Mouse (Mus musculus) limb, embryonic 13.5 days (tissue): ENCODE data around the gene Pabpn1l. TPM values are rescaled to one million over a fixed set of nuclear protein-coding genes. Genes with fewer than 3 reads are reported as not detected.

Experiments
- ATAC-seq: fragments of 200-750 bp; cut with Nextera tagmentation; 2 replicates; pipeline ENCODE4 v1.8.0; 2017; ENCODE audit warnings: low read depth, moderate number of reproducible peaks, moderate TSS enrichment; ENCODE audit not compliant: low FRiP score
- H3K27ac ChIP-seq: fragments of 300-500 bp; sonication (generic); 2 replicates; pipeline ENCODE4 v1.5.1; 2015; ENCODE audit warnings: inconsistent platforms, mild to moderate bottlenecking, moderate library complexity
- H3K27me3 ChIP-seq: fragments of 300-500 bp; sonication (generic); 2 replicates; pipeline ENCODE4 v1.6.1; 2015; ENCODE audit warnings: mild to moderate bottlenecking, inconsistent platforms
- H3K36me3 ChIP-seq: fragments of 300-500 bp; sonication (generic); 2 replicates; pipeline ENCODE4 v1.6.1; 2015; ENCODE audit warnings: inconsistent platforms, mild to moderate bottlenecking, moderate library complexity
- H3K4me1 ChIP-seq: fragments of 300-500 bp; sonication (generic); 2 replicates; pipeline ENCODE4 v1.6.1; 2015; ENCODE audit warnings: inconsistent platforms
- H3K4me2 ChIP-seq: fragments of 300-500 bp; sonication (generic); replicated peaks from 2 replicates; pipeline ENCODE4 v1.6.1; 2015; ENCODE audit warnings: inconsistent platforms, mild to moderate bottlenecking, moderate library complexity
- H3K4me3 ChIP-seq: fragments of 300-500 bp; sonication (generic); 2 replicates; pipeline ENCODE4 v1.5.1; 2015; ENCODE audit warnings: moderate library complexity, mild to moderate bottlenecking, inconsistent platforms
- H3K9ac ChIP-seq: fragments of 300-500 bp; sonication (generic); 2 replicates; pipeline ENCODE4 v1.6.1; 2015; ENCODE audit warnings: mild to moderate bottlenecking, inconsistent platforms
- H3K9me3 ChIP-seq: fragments of 300-500 bp; sonication (generic); 2 replicates; pipeline ENCODE4 v1.6.1; 2016; ENCODE audit warnings: inconsistent platforms
- WGBS: fragments of 180-500 bp; shearing (Covaris S2); methylation state at CpG from one replicate; pipeline ENCODE4 v1.1.7; 2015; 5-methylcytosine and 5-hydroxymethylcytosine counted together
- polyA plus RNA-seq: library from polyadenylated mRNA; unstranded; fragments of >200 nt; fragmentation: Nextera tagmentation; extraction: Ambion mirVana; gene quantifications from 2 replicates; pipeline ENCODE4 v1.2.1, GENCODE M21; 2015

Gene Pabpn1l
- polyA plus RNA-seq, 1 experiment from 2014 or later: not detected

GRCm38 (mm10) chr8:122610612-122611277 is 11.8 kb downstream of the Pabpn1l start:
- no peak overlapping the region; the same call in 1 of the 2 replicates for H3K27ac ChIP-seq
- peaks cover 17% of the 10 kb centered on the region for H3K36me3 ChIP-seq
- peak overlapping the region; percentile 92 for H3K4me2 ChIP-seq
- peaks cover 25% of the 10 kb centered on the region for H3K4me1 ChIP-seq
- ATAC-seq: no peak; the same call in 1 of the 2 replicates
- peak overlapping the region; percentile 76 for H3K4me3 ChIP-seq
- H3K27me3 ChIP-seq: no peaks in the 10 kb centered on the region
- 2% methylated on average over 20 of the region's 20 CpGs for WGBS
- H3K9me3 ChIP-seq: no peaks in the 10 kb centered on the region
- peak overlapping the region; percentile 77 for H3K9ac ChIP-seq

GRCm38 (mm10) chr8:122610209-122610608 is 12.3 kb downstream of the Pabpn1l start:
- 68% methylated on average over 4 of the region's 4 CpGs for WGBS
- peaks cover 21% of the 10 kb centered on the region for H3K4me1 ChIP-seq
- H3K27me3 ChIP-seq: no peaks in the 10 kb centered on the region
- H3K4me2 ChIP-seq: peak overlapping the region; percentile 92
- no peaks in the 10 kb centered on the region for H3K9me3 ChIP-seq
- H3K27ac ChIP-seq: no peak overlapping the region
- ATAC-seq: no peak
- peak overlapping the region; percentile 76; the same call in 1 of the 2 replicates for H3K4me3 ChIP-seq
- H3K36me3 ChIP-seq: peaks cover 14% of the 10 kb centered on the region
- H3K9ac ChIP-seq: no peak overlapping the region

- H3K27ac ChIP-seq: no peak overlapping the region
- H3K9me3 ChIP-seq: no peaks in the 10 kb centered on the region
- H3K9ac ChIP-seq: no peak overlapping the region
- no peaks in the 10 kb centered on the region for H3K36me3 ChIP-seq
- ATAC-seq: no peak
- no peak overlapping the region for H3K4me2 ChIP-seq
- WGBS: 81% methylated on average over 11 of the region's 12 CpGs
- H3K4me3 ChIP-seq: no peak overlapping the region
- no peaks in the 10 kb centered on the region for H3K27me3 ChIP-seq
- H3K4me1 ChIP-seq: peaks cover 10% of the 10 kb centered on the region
Measured at GRCm38 (mm10) chr8:122606810-122607209, 15.7 kb downstream of the Pabpn1l start.

- Histone ChIP-seq H3K27me3 (no peaks in the 10 kb centered on the region), H3K9ac (no peak overlapping the region), H3K27ac (no peak overlapping the region), H3K4me2 (no peak overlapping the region), H3K36me3 (no peaks in the 10 kb centered on the region), H3K4me1 (peaks cover 3% of the 10 kb centered on the region), H3K4me3 (no peak overlapping the region), H3K9me3 (no peaks in the 10 kb centered on the region)
- 73% methylated on average over 4 of the region's 4 CpGs for WGBS
- ATAC-seq: no peak
Measured at GRCm38 (mm10) chr8:122605367-122605766, 17.2 kb downstream of the Pabpn1l start.

DNA sequence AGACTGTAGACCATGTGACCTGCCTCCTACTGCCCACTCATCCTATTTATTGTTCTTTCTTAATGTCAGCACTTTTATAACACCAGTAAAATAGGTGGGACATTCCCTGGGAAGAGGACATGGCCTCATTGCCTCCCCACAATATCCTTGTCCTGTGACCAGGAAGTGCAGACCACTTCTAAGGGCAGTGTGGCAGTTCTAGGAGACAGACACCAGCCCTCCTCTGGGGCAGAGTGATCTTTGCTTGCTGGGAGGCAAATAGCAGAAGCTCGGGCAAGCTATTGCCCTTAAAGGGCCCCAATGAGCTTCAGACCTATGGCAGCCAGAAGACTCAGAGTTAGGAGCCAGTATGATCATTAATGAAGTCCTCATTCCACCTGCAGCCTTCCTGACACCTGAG is 17.9 kb downstream of the Pabpn1l start:
- Histone ChIP-seq H3K9ac (no peak overlapping the region), H3K9me3 (no peaks in the 10 kb centered on the region), H3K4me2 (no peak overlapping the region), H3K4me3 (no peak overlapping the region), H3K27me3 (no peaks in the 10 kb centered on the region), H3K4me1 (no peaks in the 10 kb centered on the region), H3K27ac (no peak overlapping the region), H3K36me3 (no peaks in the 10 kb centered on the region)
- ATAC-seq: no peak
- 50% methylated on average over 1 of the region's 1 CpGs for WGBS

- peaks cover 5% of the 10 kb centered on the region for H3K36me3 ChIP-seq
- no peaks in the 10 kb centered on the region for H3K9me3 ChIP-seq
- WGBS: 88% methylated on average over 9 of the region's 9 CpGs
- H3K4me2 ChIP-seq: no peak overlapping the region
- no peaks in the 10 kb centered on the region for H3K27me3 ChIP-seq
- H3K4me1 ChIP-seq: no peaks in the 10 kb centered on the region
- no peak overlapping the region for H3K9ac ChIP-seq
- H3K4me3 ChIP-seq: no peak overlapping the region
- ATAC-seq: no peak
- no peak overlapping the region for H3K27ac ChIP-seq
Measured at GRCm38 (mm10) chr8:122600666-122601065, 21.9 kb downstream of the Pabpn1l start.

- 0 out of 2 replicates have a peak overlapping the region, but pooled peaks have one; percentile 25 for H3K9ac ChIP-seq
- H3K27me3 ChIP-seq: no peaks in the 10 kb centered on the region
- WGBS: 60% methylated on average over 4 of the region's 4 CpGs
- no peaks in the 10 kb centered on the region; the same call in 1 of the 2 replicates for H3K4me1 ChIP-seq
- no peak overlapping the region for H3K4me3 ChIP-seq
- H3K27ac ChIP-seq: no peak overlapping the region
- peaks cover 20% of the 10 kb centered on the region for H3K36me3 ChIP-seq
- no peak for ATAC-seq
- H3K4me2 ChIP-seq: no peak overlapping the region
- H3K9me3 ChIP-seq: no peaks in the 10 kb centered on the region
Measured at GRCm38 (mm10) chr8:122596031-122596430, 26.5 kb downstream of the Pabpn1l start.

- Histone ChIP-seq H3K36me3 (peaks cover 20% of the 10 kb centered on the region), H3K27ac (no peak overlapping the region), H3K4me3 (no peak overlapping the region), H3K4me1 (no peaks in the 10 kb centered on the region; the same call in 1 of the 2 replicates), H3K9me3 (no peaks in the 10 kb centered on the region), H3K9ac (peak overlapping the region; percentile 43), H3K4me2 (no peak overlapping the region), H3K27me3 (no peaks in the 10 kb centered on the region)
- WGBS: 74% methylated on average over 19 of the region's 19 CpGs
- ATAC-seq: no peak
Measured at GRCm38 (mm10) chr8:122593783-122594507, 28.6 kb downstream of the Pabpn1l start.

- Histone ChIP-seq H3K4me1 (no peaks in the 10 kb centered on the region; the same call in 1 of the 2 replicates), H3K4me2 (no peak overlapping the region), H3K9me3 (no peaks in the 10 kb centered on the region), H3K4me3 (no peak overlapping the region), H3K36me3 (peaks cover 18% of the 10 kb centered on the region), H3K27me3 (no peaks in the 10 kb centered on the region), H3K9ac (peak overlapping the region; percentile 43), H3K27ac (no peak overlapping the region)
- WGBS: 40% methylated on average over 12 of the region's 12 CpGs
- no peak for ATAC-seq
Measured at GRCm38 (mm10) chr8:122593240-122593639, 29.3 kb downstream of the Pabpn1l start.

DNA sequence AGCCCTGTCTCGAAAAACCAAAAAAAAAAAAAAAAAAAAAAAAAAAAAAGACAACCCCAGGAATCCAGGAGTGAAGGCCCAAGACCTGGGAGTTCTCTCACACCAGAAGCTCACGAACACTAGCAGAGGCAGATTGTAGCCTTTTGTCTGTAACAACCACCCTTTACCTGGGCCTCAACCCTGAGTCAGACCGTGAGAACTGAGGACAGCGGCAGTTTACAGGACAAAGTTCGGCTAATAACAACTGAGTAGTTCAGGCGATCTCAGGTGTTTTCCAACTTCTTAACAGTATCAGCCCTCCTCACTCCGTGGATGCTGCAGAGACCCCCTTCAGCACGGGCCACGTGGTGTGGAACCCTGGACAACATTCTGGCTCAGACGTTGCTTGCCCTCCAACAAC is 35.8 kb downstream of the Pabpn1l start:
- no peaks in the 10 kb centered on the region for H3K27me3 ChIP-seq
- H3K4me3 ChIP-seq: no peak overlapping the region
- H3K27ac ChIP-seq: no peak overlapping the region
- no peaks in the 10 kb centered on the region for H3K9me3 ChIP-seq
- 73% methylated on average over 10 of the region's 10 CpGs for WGBS
- no peak overlapping the region for H3K9ac ChIP-seq
- ATAC-seq: no peak
- H3K4me2 ChIP-seq: no peak overlapping the region
- H3K36me3 ChIP-seq: no peaks in the 10 kb centered on the region
- peaks cover 23% of the 10 kb centered on the region for H3K4me1 ChIP-seq

GRCm38 (mm10) chr8:122586171-122586570 is 36.4 kb downstream of the Pabpn1l start:
- H3K27me3 ChIP-seq: no peaks in the 10 kb centered on the region
- H3K4me1 ChIP-seq: peaks cover 25% of the 10 kb centered on the region
- 33% methylated on average over 7 of the region's 7 CpGs for WGBS
- no peak overlapping the region for H3K27ac ChIP-seq
- no peak overlapping the region for H3K4me3 ChIP-seq
- H3K4me2 ChIP-seq: no peak overlapping the region
- no peaks in the 10 kb centered on the region for H3K9me3 ChIP-seq
- ATAC-seq: no peak
- no peak overlapping the region for H3K9ac ChIP-seq
- no peaks in the 10 kb centered on the region for H3K36me3 ChIP-seq

DNA sequence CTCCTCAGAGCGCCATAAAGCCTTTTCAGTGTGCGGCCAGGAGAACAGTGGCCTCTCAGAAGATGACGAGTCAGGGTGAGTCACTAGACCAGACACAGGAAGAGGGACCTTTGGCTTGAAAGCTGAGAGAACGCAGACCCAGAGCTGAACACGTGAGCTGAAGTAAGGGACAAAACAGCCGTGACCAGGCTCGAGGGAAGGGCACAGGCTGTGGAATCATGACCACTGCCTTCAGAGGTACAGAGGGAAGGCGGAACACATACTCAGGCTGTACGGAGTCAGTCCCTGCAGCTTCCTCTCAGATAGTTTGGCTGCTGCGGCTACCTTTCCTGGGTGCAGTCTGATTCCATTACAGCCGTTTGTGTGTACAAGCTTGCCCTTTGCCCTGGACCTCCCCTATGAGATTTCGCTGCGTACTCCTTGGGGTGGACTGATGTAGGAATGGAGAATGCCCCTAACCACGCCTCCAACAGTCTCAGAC is 37.1 kb downstream of the Pabpn1l start:
- H3K4me2 ChIP-seq: no peak overlapping the region
- H3K4me3 ChIP-seq: no peak overlapping the region
- H3K27ac ChIP-seq: no peak overlapping the region; the same call in 1 of the 2 replicates
- peaks cover 33% of the 10 kb centered on the region for H3K4me1 ChIP-seq
- H3K36me3 ChIP-seq: no peaks in the 10 kb centered on the region
- WGBS: 62% methylated on average over 14 of the region's 14 CpGs
- no peak overlapping the region for H3K9ac ChIP-seq
- no peak for ATAC-seq
- no peaks in the 10 kb centered on the region for H3K27me3 ChIP-seq
- H3K9me3 ChIP-seq: no peaks in the 10 kb centered on the region
